Mouse (Mus musculus): ENCODE measurements around the gene Ncbp3. TPM values are rescaled to one million over a fixed set of nuclear protein-coding genes. Genes with fewer than 3 reads are reported as not detected.

Gene Ncbp3
- polyA plus RNA-seq, 1 experiment from 2014 or later: 11.5 TPM

- H3K4me1 ChIP-seq (ENCODE audit: control insufficient read depth, insufficient read depth, low read length): peaks cover 26% of the 10 kb centered on the region
- H3K27me3 ChIP-seq (ENCODE audit: control insufficient read depth, insufficient read depth, low read length): no peaks in the 10 kb centered on the region
- peaks cover 7% of the 10 kb centered on the region; the same call in 1 of the 2 replicates for H3K36me3 ChIP-seq (ENCODE audit: control insufficient read depth, insufficient read depth)
- 59% methylated on average over 6 of the region's 6 CpGs for WGBS
- no peak overlapping the region for H3K27ac ChIP-seq (ENCODE audit: low read length)
- no peaks in the 10 kb centered on the region for H3K9me3 ChIP-seq (replicated peaks; ENCODE audit: control insufficient read depth, low read length)
- no peak for ATAC-seq (replicated peaks; ENCODE audit: extremely low read depth, insufficient read depth, low FRiP score)
- H3K4me3 ChIP-seq (ENCODE audit: low read length): peak overlapping the region; percentile 79
- H3K9ac ChIP-seq (ENCODE audit: low read length): peak overlapping the region; percentile 82
- peak overlapping the region; percentile 81 for H3K4me2 ChIP-seq (ENCODE audit: low read depth, low read length)
Measured at GRCm38 (mm10) chr11:73136587-73136986, 89.0 kb downstream of the Ncbp3 start.

DNA sequence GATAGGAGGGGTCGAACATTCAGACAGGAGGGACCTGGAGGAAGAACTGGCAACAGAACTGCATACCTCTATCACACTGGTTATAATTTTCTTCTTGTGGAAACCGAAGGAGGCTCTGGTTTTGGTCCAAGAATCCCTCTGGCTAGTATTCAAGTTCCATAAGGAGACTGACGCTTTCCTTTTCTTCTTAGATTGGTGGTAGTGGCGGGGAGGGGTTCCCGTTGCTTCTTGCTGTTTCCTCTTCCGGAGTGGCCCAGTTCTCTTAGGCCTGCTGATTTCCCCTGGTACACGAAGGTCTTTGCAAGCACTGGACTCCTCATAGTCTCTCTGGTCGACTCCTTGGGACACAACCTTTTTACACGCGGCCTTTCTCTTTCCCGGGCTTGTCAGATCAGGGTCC, 89.5 kb downstream of the Ncbp3 start:
- H3K27ac ChIP-seq (ENCODE audit: low read length): peak overlapping the region; percentile 30; the same call in 1 of the 2 replicates

GRCm38 (mm10) chr11:73137591-73138501, 90.3 kb downstream of the Ncbp3 start, which contains the start of gene Haspin:
TSS of gene Haspin (minus strand) at chr11:73138294.
- H3K9ac ChIP-seq (ENCODE audit: low read length): peak within 1 kb of the TSS; percentile 82

More for the DNA sequence above, 89.5 kb downstream of the Ncbp3 start:
- Histone ChIP-seq H3K9me3 (replicated peaks; ENCODE audit: control insufficient read depth, low read length) (no peaks in the 10 kb centered on the region), H3K27me3 (ENCODE audit: control insufficient read depth, insufficient read depth, low read length) (no peaks in the 10 kb centered on the region), H3K36me3 (ENCODE audit: control insufficient read depth, insufficient read depth) (peaks cover 7% of the 10 kb centered on the region; the same call in 1 of the 2 replicates), H3K4me2 (ENCODE audit: low read depth, low read length) (peak overlapping the region; percentile 81), H3K9ac (ENCODE audit: low read length) (peak overlapping the region; percentile 82), H3K4me3 (ENCODE audit: low read length) (peak overlapping the region; percentile 79), H3K4me1 (ENCODE audit: control insufficient read depth, insufficient read depth, low read length) (peaks cover 26% of the 10 kb centered on the region)
- 20% methylated on average over 11 of the region's 11 CpGs for WGBS
- no peak for ATAC-seq (replicated peaks; ENCODE audit: extremely low read depth, insufficient read depth, low FRiP score)

More at GRCm38 (mm10) chr11:73137591-73138501, 90.3 kb downstream of the Ncbp3 start, which contains the start of gene Haspin:
- Histone ChIP-seq H3K36me3 (ENCODE audit: control insufficient read depth, insufficient read depth) (0 out of 2 replicates have a peak, but pooled peaks cover 5% of the 10 kb centered on the region), H3K4me3 (ENCODE audit: low read length) (peak within 1 kb of the TSS; percentile 79), H3K9me3 (replicated peaks; ENCODE audit: control insufficient read depth, low read length) (no peaks in the 10 kb centered on the region), H3K27me3 (ENCODE audit: control insufficient read depth, insufficient read depth, low read length) (no peaks in the 10 kb centered on the region), H3K4me1 (ENCODE audit: control insufficient read depth, insufficient read depth, low read length) (peaks cover 26% of the 10 kb centered on the region), H3K27ac (ENCODE audit: low read length) (peak within 1 kb of the TSS; percentile 30; the same call in 1 of the 2 replicates), H3K4me2 (ENCODE audit: low read depth, low read length) (peak within 1 kb of the TSS; percentile 81)
- WGBS: under 1% methylated on average over 84 of the region's 84 CpGs
- ATAC-seq (replicated peaks; ENCODE audit: extremely low read depth, insufficient read depth, low FRiP score): peak; percentile 91

Other genes starting within 250 kb of the Ncbp3 start
- gene Atp2a3, start 86.6 kb upstream of the Ncbp3 start, polyA plus RNA-seq (2015; fragmentation: Nextera tagmentation; extraction: Ambion mirVana): 9.0 and 14.9 TPM in 2 replicates
- gene P2rx1, start 48.7 kb upstream of the Ncbp3 start, polyA plus RNA-seq (2015; fragmentation: Nextera tagmentation; extraction: Ambion mirVana): 3.0 and 5.6 TPM in 2 replicates
- gene Camkk1, start 28.8 kb upstream of the Ncbp3 start, polyA plus RNA-seq (2015; fragmentation: Nextera tagmentation; extraction: Ambion mirVana): 3.4 and 3.7 TPM in 2 replicates
- 1.4 and 2.2 TPM in 2 replicates for gene Itgae, start 42.8 kb downstream of the Ncbp3 start, polyA plus RNA-seq (2015; fragmentation: Nextera tagmentation; extraction: Ambion mirVana)
- 12.0 and 13.6 TPM in 2 replicates for gene Haspin, start 90.5 kb downstream of the Ncbp3 start, polyA plus RNA-seq (2015; fragmentation: Nextera tagmentation; extraction: Ambion mirVana)
- 2.2 and 2.9 TPM in 2 replicates for gene P2rx5, start 112.6 kb downstream of the Ncbp3 start, polyA plus RNA-seq (2015; fragmentation: Nextera tagmentation; extraction: Ambion mirVana)
- 105 and 113 TPM in 2 replicates for gene Emc6, start 129.3 kb downstream of the Ncbp3 start, polyA plus RNA-seq (2015; fragmentation: Nextera tagmentation; extraction: Ambion mirVana)
- gene Tax1bp3, start 129.3 kb downstream of the Ncbp3 start, polyA plus RNA-seq (2015; fragmentation: Nextera tagmentation; extraction: Ambion mirVana): 237 and 257 TPM in 2 replicates
- 14.5 and 15.3 TPM in 2 replicates for gene Ctns, start 151.3 kb downstream of the Ncbp3 start, polyA plus RNA-seq (2015; fragmentation: Nextera tagmentation; extraction: Ambion mirVana)
- 0.86 and 1.00 TPM in 2 replicates for gene Shpk, start 151.7 kb downstream of the Ncbp3 start, polyA plus RNA-seq (2015; fragmentation: Nextera tagmentation; extraction: Ambion mirVana)
- 0.06 and 0.08 TPM in 2 replicates for gene Trpv1, start 186.5 kb downstream of the Ncbp3 start, polyA plus RNA-seq (2015; fragmentation: Nextera tagmentation; extraction: Ambion mirVana)
- gene Trpv3, start 219.6 kb downstream of the Ncbp3 start, polyA plus RNA-seq (2015; fragmentation: Nextera tagmentation; extraction: Ambion mirVana): 0.08 and 0.09 TPM in 2 replicates

Measured in heart, embryonic 16.5 days (tissue).